Mouse (Mus musculus): ENCODE measurements around the gene Nlrp4f.

Nlrp4f gene

GRCm38 (mm10) chr13:65205877-65206276, at the start of gene Nlrp4f:
Gene Nlrp4f, minus strand, starts transcription at chr13:65205977.
- DNase-seq (ENCODE audit: low spot score in 2 of 2): no peak

- no peak for DNase-seq (ENCODE audit: low spot score in 2 of 2)
Measured at GRCm38 (mm10) chr13:65243273-65243672, 37.5 kb upstream of the Nlrp4f start.

- DNase-seq (ENCODE audit: low spot score in 2 of 2): no peak
Measured at GRCm38 (mm10) chr13:65242319-65242787, 36.6 kb upstream of the Nlrp4f start.

DNA sequence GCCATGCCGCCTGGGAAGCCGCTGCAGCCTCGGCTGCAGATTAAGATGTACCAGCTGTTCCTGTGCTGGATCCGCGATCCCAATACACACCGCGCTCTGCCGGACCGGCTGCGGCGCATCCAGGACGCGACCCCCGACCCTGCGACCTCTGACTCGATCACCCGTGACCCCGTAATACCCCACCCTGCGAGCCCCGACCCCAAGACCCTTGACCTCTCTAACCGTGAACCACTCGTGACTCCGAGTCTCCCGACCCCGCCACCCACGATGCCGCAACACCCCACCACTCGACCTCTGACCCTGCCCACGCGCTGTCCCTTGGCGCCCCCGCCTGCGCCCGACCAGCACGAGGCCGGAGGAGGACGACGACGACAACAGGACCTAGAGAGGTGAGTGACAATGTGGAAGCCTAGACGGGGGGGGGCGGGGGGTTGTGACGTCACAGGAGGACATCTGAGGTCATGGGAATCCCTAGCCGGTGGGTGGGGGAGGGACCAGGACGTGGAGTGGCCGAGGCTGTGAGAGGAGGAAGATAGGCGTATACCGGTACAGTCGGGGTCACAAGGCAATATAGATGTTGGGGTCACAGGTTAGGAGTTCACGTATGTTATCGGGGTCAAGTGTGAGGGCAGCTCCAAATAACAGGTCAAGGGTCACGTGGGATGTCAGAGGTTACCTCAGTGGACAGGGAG, 36.0 kb upstream of the Nlrp4f start:
- DNase-seq (ENCODE audit: low spot score in 2 of 2): no peak

DNA sequence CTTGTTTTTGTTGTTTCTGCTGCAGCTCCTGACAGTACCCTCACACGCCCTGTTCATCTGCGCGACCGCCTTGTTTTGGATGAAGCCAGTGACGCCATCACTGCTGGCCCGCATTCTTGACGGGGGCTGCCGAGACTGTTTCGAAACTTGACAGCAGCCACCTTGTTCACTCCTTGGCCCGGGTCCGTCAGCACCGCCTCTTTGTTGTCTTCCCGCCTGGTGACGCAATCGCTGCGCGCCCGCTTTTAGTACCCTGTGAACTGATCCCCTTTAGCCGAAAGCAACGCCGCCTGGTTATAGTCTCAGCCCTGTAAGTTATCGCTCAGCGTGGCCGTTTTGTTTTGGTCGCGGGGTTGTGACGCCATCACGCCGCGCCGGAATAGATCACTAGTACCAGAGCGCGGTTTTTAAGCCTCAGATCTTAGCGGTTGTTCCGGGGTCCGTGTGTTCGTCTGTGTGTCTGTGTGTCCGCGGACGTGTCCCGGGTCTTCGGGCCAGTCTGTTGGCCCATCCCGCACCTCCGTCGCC, 35.4 kb upstream of the Nlrp4f start:
- DNase-seq (ENCODE audit: low spot score in 2 of 2): peak; percentile 91 to 93

GRCm38 (mm10) chr13:65240509-65241098, 34.8 kb upstream of the Nlrp4f start:
- peak; percentile 91 to 96 for DNase-seq (ENCODE audit: low spot score in 2 of 2)

DNA sequence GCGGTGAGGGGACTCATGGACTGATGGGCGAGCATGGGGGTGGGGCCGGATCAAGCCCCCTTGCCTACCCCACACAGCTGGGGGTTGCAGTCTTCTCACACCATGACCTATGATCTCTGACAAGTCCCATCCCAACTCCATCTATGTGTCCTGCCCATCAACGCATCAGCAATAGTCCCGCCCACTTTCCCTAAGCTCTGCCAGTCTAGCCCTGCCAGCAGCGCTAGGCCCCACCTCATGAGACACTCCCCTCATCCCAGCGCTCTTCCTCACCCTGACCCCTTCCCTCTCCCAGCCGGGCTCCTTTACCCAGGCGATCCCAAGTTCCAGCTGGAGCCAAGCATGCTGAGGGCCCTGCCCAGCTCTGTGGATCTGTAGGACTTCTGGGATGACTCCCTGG, 31.4 kb upstream of the Nlrp4f start:
- no peak for DNase-seq (ENCODE audit: low spot score in 2 of 2)

- no peak for DNase-seq (ENCODE audit: low spot score in 2 of 2)
Measured at GRCm38 (mm10) chr13:65226657-65227056, 20.9 kb upstream of the Nlrp4f start.

DNA sequence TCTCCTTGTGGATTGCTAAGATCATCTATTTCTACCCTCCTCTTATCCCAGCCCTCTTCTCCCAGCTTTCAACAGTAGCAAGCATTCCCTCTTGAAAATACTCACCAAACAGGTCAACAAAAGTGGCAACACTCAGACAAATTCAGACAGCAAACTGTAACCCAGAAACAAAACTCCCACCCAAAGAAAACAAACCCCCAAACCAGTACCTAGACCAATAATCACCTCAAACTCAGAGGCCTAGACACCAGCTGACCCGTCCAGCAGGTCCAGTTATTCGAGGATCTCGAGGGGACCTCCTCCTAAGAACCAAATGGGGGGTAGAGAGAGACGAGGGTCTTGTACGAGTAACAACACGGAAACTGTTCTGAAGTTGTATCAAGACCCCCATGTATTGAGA, 20.2 kb upstream of the Nlrp4f start:
- DNase-seq (ENCODE audit: low spot score in 2 of 2): no peak

DNA sequence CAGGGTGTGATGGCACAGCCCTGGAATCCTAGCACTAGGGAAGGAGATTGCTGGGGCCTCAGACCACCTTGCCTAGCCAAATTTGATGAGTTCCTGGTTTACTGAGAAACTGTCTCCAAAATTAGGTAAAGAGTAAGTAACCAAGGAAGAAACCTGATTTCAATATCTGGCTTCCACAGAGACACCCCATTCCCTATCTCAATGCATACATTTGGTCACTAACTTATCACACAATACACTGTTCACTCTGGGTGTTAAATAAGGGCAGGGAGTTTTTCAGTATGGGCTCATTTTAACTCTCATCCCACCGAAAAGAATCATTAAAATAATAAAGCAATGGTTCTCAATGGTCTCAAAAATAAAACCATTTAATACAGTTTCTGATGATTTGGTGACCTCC, 5.1 kb downstream of the Nlrp4f start:
- no peak for DNase-seq (ENCODE audit: low spot score in 2 of 2)

DNA sequence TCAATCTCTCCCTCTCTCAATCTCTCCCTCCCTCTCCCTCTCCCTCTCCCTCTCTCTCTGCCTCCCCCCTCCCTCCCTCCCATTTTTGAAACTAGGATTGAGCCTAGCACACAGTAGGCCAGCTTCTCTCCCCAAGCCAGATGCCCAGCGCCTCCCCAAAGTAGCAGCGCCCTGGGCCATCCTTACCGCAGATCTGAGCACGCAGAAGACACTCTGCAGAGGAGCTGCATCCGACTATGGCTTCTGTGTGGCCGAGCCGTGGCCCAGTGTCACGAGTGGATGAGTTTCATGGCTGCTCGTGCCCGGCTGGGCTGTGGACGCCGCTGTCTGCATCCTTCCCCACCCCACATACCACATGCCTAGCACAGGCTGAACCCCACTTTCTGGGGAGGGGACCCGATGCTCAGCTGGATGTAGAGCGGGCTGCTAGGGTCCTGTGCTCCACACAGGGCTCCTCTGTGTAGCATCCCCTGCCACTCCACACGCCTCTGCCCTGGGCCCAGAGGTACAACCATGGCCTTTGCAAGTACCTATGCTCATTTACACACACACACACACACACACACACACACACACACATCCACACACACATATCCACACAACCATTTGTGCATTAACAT, 29.2 kb downstream of the Nlrp4f start:
- DNase-seq (ENCODE audit: low spot score in 2 of 2): no peak

DNA sequence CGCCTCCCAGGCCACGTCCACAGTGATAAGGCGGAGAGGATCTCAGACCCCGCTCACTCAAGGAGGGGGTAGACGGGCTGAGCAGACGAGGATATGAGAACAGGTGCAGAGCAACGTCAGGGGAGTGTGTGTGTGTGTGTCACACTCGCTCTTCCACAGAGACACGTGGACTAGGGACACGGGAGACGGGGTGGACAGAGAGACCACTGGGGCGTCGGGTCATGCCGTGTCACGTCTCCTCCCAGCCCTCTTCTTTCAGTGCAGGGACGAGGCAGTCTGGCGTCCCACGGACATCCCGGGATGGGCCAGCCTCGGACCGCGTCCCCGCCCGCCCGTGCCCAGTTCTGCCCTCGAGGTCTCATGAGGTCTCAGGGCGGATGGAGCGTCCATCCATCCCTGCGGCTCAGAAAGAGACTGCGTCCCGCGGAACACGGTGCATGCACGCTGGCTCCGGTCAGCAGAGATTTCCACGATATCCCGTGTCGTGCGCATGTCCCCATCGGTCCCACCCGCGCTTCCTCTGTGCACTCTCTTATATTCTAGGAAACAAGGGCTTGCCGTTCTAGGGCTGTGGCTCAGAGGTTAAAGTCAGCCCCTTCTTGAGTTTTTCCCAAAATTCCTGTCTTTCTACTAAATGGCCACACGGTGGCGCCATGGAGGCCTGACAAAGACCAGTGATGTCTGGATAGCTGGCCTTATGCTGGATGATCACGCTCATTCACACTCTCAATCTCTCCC, 29.9 kb downstream of the Nlrp4f start:
- DNase-seq (ENCODE audit: low spot score in 2 of 2): peak; percentile 3 to 7

DNA sequence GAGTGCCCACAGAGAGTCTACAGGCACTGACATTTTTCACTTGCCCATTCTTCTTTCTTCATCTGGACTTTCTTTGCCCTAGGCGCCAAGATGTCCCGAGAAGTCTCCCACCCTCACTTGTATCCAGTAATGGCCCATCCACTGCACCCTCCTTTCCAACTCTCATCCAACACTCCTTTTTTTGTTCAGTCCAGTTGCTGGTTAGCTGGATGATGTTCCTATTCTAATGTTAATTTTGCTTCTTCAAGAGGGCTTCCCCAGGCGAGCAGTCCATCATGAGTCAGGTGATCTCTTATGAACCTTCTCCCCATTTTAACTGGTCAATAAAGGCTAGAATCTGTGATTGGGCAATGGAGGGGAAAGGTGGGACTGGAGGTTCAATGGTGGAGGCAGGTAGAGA, 31.7 kb downstream of the Nlrp4f start:
- DNase-seq (ENCODE audit: low spot score in 2 of 2): no peak

- no peak for DNase-seq (ENCODE audit: low spot score in 2 of 2)
Measured at GRCm38 (mm10) chr13:65149940-65150339, 55.8 kb downstream of the Nlrp4f start, which contains the start of gene Olfr466. Gene Olfr466, plus strand, starts transcription at chr13:65150240.

- no peak for DNase-seq (ENCODE audit: low spot score in 2 of 2)
Measured at GRCm38 (mm10) chr13:65137789-65138188, 68.0 kb downstream of the Nlrp4f start, which contains the start of gene Olfr465-ps1. Gene Olfr465-ps1, plus strand, starts transcription at chr13:65138089.

Measured in urinary bladder, postnatal 36 days (tissue).